Mouse (Mus musculus) A20 (cell line): ENCODE measurements around the gene Grn.
A peak's percentile ranks its signal among the peaks of the same experiment; 100 is the strongest.
"Not testable (repeated sequence)": the region's sequence is repeated elsewhere in the genome, so short reads cannot be mapped to it uniquely, and the experiment has no call there.

Source experiments
- DNase-seq: peaks from one replicate; pipeline ENCODE4 v3.0.0-alpha.2; 2011; ENCODE audit warnings: low read depth, low spot score

The Grn gene

GRCm38 (mm10) chr11:102400513-102401084, 29.5 kb upstream of the Grn start:
- DNase-seq: no peak

GRCm38 (mm10) chr11:102401898-102402500, 28.1 kb upstream of the Grn start:
- DNase-seq: no peak

DNA sequence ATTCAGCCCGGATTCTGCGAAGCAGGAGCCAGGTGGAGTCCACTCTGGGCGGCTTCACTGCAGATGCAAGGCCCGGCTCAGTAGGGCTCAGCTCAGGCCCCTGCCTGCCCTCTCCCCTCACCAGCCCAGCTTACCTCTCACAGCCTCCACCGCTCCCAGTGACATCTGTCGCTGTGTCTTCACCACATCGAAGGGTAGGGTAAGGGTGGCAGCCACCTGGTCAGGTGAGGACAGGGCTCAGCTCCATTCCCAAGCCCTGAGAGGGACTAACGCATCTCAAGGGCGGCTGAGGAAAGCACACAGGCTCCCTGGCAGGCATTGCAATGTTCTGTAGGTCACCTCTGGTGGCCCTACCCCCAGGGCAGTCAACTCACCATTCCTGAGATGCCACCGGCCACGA, 26.5 kb upstream of the Grn start:
- DNase-seq: no peak

GRCm38 (mm10) chr11:102404161-102405010, 25.7 kb upstream of the Grn start:
- no peak for DNase-seq

- no peak for DNase-seq
Observed at GRCm38 (mm10) chr11:102405544-102406285, 24.4 kb upstream of the Grn start.

GRCm38 (mm10) chr11:102406401-102406800, 23.7 kb upstream of the Grn start:
- no peak for DNase-seq

DNA sequence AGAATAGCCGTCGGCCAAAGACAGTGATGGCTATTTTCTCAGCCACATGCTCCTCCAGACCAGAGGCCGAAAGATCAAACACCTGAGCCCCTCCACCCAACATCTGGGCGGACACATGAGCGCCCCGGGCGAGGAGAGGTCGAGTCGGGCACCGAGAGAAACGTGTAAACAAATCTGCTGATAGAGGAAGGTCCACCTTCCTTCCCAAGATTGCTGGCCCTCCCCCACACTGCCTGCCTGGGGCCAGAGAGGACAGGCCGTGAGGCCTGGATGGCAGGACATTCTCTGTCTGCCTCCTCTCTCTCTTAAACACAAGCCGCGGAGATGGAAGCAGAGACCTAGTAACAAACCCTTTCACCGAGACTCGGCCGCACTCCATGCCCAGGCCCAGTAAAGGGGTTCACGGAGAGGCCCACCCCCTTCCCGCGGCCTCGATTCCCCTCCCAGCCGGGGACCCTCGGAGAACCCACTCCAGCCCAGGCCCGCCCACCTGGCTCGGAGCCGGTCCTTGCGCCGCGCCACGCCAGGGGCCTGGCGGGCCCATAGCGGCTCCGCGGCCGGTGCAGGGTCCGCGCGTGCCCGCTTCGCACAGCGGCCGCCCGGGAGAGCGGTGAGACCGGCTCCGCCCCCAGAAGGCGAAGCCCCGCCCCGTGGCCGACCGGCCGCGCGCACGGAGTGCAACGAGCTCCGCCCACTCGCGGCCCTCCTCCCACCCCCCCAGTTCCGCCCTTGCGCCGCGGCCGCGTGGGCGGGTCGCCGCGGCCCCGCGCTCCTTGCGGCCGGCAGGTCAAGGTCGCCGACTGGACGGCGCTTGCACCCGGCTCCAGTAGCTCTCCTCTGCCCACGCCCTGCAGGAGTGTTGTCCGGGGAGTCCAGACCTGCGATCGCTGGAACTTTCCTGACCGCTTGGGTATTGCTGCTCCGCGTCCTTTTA, 22.9 kb upstream of the Grn start:
- DNase-seq: peak; percentile 94

DNA sequence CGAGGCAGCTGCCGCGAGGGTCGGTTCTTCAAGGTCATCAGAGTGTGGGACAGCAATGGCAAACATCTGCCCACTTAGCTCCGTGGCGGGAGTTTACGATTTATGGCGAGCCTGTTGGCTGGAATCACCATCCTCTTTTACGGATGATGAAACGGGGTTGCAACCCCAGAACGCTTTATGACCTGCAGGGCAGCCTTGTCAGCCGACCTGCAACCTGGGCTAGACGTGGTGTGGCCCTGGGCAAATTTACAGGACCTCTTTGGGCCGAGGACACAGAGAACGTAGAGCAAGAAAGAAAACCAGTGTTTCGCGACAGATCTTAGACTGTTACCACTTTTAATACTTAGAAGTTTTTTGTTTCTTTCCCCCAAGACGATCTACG, 22.3 kb upstream of the Grn start, which contains the start of gene Slc25a39:
Slc25a39 (minus strand) TSS at position 113 of the 382 bp plus-strand sequence.
- DNase-seq: no peak

GRCm38 (mm10) chr11:102408344-102408876, 21.7 kb upstream of the Grn start:
- DNase-seq: peak; percentile 99

- no peak for DNase-seq
Observed at GRCm38 (mm10) chr11:102408888-102409794, 21.0 kb upstream of the Grn start.

DNA sequence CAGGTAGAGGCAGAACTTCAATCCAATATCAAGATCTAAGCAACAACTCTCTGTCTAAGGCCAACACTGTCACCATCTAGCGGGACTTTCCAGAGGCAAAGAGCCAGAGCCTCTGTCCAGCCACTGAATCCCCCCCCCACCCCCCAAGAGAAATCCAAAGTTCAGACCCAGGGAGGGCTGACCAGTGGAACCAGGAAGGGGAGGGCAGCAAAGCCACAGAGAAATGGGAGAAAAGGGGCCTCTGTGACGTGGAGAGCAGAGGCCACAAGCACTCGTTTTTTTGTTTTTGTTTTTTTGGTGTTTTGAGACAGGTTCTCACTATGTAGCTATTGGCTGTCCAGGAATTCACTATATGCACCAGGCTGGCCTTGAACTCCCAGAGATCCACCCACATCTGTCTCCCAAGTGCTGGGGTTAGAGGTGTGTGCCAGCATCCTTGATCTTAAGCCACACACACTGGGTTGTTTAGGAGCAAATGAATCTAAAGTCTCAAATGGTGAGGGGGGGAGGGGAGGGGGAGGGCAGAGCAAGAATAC, 20.3 kb upstream of the Grn start:
- DNase-seq: no peak

GRCm38 (mm10) chr11:102410345-102410744, 19.8 kb upstream of the Grn start:
- not testable (repeated sequence) for DNase-seq

DNA sequence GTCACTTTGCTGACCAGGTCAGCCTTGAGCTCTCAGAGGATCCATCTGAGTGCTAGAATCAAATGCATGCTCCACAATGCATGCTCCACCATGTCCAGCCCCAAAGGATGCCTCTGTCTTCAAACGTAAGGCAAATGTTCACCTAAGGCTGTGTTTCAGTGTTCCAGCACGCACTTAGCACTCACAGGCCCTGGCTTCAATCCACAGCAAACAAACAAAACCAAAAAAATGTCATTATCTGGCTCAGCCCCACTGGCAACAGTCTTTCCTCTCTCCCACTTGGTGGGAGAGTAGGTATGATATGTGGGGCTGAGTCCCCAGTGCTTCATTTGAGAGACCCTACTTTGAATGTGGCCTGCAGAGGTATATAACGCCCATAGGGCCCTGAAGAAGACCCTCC, 19.1 kb upstream of the Grn start:
- DNase-seq: no peak

DNA sequence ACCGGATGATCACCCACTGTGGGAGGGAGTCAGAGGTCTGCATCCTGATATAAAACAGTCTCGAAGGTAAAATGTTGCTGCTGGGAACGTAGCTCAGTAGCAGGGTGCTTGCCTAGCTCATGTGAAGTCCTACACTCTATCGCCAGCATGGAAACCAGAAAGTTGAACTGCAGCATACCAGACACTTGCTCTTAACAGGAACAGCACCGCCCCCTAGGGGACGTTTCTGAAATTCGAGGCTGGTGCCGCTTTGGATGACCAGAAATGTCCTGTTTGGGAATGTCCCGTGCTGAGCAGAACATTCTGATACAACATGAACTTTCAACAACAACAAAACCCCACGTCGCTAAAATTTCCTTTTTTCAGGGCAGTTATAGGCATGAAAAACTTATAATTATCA, 18.4 kb upstream of the Grn start:
- peak; percentile 83 for DNase-seq

DNA sequence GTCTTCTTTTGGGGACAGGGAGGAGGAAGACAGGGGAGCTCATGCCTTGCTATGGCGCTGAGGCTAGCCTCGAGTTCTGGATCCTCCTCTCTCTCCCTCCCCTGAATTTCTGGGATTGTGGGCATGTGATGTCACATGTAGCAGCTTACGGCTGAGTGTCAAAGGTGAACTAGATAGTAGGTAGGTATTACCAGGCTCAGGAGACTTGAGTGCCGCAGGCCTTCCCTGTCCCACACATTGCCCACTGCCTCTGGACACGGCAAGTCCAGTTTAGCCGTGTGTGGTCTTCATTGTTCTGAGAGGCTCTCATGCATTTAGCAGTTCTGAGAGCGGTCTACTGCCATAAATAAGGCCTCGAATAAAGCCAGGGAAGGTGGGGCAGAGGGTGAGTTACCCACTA, 17.1 kb upstream of the Grn start:
- no peak for DNase-seq

DNA sequence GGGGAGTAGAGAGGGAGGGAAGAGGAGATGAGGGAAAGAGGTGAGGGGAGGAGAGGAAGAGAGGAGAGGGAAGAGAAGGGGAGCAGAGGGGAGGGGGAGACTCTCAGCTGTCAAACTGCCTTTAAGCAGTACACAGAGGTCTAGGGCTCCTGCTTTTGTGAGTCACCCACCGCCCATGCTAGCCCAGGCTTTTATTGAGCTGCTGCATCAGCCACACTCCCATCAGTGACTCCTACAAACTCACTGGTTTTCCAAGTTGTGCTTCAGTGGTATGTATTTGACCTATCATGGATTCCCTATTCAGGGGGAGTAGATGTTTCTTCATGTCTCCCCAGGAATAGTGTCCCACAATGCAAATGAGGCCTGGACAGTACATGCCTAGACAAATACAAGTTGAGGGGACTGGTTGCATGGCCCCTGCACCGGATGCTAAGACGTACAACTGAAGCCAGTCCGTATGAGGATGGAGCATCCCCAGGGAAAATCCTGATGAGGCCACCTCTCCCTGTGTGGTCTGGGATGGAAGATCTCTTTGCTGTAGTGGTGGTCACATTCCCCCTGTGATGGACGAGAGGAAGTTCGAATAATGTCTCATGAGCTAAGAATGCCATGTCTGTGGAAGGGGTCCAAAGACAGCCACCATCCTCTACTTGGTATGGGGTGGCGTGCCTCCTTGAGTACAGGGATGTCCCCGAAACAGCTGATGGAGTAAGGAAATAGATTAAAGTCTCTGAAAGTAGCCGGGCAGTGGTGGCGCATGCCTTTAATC, 14.9 kb upstream of the Grn start:
- no peak for DNase-seq

- DNase-seq: no peak
Observed at GRCm38 (mm10) chr11:102417160-102417559, 13.0 kb upstream of the Grn start.

DNA sequence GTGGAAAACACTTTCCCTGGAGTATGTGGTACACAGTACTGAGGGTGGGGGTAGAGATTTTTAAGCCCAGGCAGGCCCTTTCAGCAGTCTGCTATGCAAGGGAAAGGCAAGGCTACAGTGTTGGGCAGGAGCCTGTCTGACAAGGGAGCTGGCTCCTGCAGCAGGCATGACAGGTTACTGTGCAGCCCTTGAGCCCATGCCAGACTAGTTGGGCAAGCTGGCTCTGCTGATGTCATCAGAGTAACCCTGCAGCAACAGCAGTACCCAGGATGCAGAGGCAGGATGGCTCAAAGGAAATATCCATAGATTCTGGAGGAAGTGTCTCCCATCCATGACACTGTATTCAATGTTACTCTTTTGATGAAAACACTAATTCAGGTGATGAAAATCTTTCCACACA, 11.2 kb upstream of the Grn start:
- DNase-seq: no peak

DNA sequence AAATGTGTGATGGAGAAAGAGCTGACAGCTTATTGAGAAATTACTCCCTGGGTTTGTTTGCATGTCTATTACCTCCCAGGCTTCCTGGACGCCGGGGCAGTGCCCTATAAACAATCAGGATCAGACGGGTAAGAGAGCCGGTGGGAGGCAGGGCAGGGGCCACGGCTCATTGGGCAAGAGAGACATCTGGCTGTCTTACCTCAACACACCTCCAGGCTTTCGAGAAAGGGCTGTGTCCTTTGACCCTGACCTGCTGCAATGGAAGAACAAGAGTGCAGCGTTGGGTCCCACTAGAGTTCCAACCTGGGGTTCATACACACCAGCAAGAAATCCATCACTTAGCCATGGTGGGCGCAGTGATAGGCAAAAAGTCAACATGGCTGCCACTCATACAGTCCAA, 8.6 kb upstream of the Grn start:
- DNase-seq: no peak
